Comparison of ENCODE assay signal across 22 mouse cellular contexts in genomic region chr12:8063363-8064065, GRCm38 (mm10).
A peak's percentile ranks its signal among the peaks of the same experiment; 100 is the strongest.
DNase-seq lines count a peak whose midpoint lies in the region; ATAC-seq lines count a peak whose summit lies in the region.
"Had no signal": no experiment of that assay in that cellular context is flagged by ENCODE, and none has a peak within 500 bp of the region (broad histone marks: within the 10 kb centered on the region; RNA-seq: fewer than 3 reads in every experiment).

No protein-coding gene starts in this region.

- no peaks in the 10 kb centered on the region for H3K9me3 ChIP-seq in kidney, embryonic 16.5 days (ENCODE audit: low read length)
- H3K9me3 ChIP-seq in embryonic facial prominence, embryonic 12.5 days, result no peaks in the 10 kb centered on the region
- H3K9me3 ChIP-seq in intestine, embryonic 16.5 days (ENCODE audit: control insufficient read depth, low read length), result no peaks in the 10 kb centered on the region
- H3K9me3 ChIP-seq: embryonic facial prominence, embryonic 15.5 days; hindbrain, embryonic 15.5 days; lung, embryonic 15.5 days had no signal

- no peaks in the 10 kb centered on the region for H3K36me3 ChIP-seq in kidney, embryonic 16.5 days (ENCODE audit: insufficient read depth, low read length)
- H3K36me3 ChIP-seq in embryonic facial prominence, embryonic 12.5 days, result no peaks in the 10 kb centered on the region
- no peaks in the 10 kb centered on the region for H3K36me3 ChIP-seq in intestine, embryonic 16.5 days (ENCODE audit: control insufficient read depth, insufficient read depth, low read length)
- H3K36me3 ChIP-seq: embryonic facial prominence, embryonic 15.5 days; heart, embryonic 13.5 days; hindbrain, embryonic 15.5 days; limb, embryonic 13.5 days; lung, embryonic 15.5 days; midbrain, embryonic 10.5 days; stomach, embryonic 15.5 days had no signal

- no peaks in the 10 kb centered on the region for H3K27me3 ChIP-seq in kidney, embryonic 16.5 days (ENCODE audit: insufficient read depth, low read length)
- no peaks in the 10 kb centered on the region for H3K27me3 ChIP-seq in embryonic facial prominence, embryonic 12.5 days
- no peaks in the 10 kb centered on the region for H3K27me3 ChIP-seq in intestine, embryonic 16.5 days (replicated peaks; ENCODE audit: control insufficient read depth, insufficient read depth, low read length)
- H3K27me3 ChIP-seq: CH12.LX; heart, embryonic 13.5 days; hindbrain, embryonic 15.5 days; lung, embryonic 15.5 days; stomach, embryonic 15.5 days had no signal

- peak; percentile 92 for ATAC-seq in kidney, embryonic 16.5 days (ENCODE audit: low FRiP score, low TSS enrichment)
- peak; percentile 64; the same call in 1 of the 2 replicates for ATAC-seq in embryonic facial prominence, embryonic 12.5 days (ENCODE audit: insufficient number of reproducible peaks, insufficient read depth, low FRiP score, low TSS enrichment)
- ATAC-seq in intestine, embryonic 16.5 days, result no peak
- ATAC-seq: intestine, postnatal 0 days had no signal

- H3K9ac ChIP-seq in kidney, embryonic 16.5 days (replicated peaks; ENCODE audit: low read length), result no peak overlapping the region
- no peak overlapping the region for H3K9ac ChIP-seq in embryonic facial prominence, embryonic 12.5 days
- H3K9ac ChIP-seq in intestine, embryonic 16.5 days (ENCODE audit: low read depth, low read length), result no peak overlapping the region
- H3K9ac ChIP-seq: embryonic facial prominence, embryonic 15.5 days; heart, embryonic 13.5 days; hindbrain, embryonic 15.5 days; limb, embryonic 13.5 days; liver, embryonic 14.5 days; lung, embryonic 15.5 days; stomach, embryonic 15.5 days had no signal

- 26% methylated on average over 11 of the region's 11 CpGs for WGBS in kidney, embryonic 16.5 days
- WGBS in embryonic facial prominence, embryonic 12.5 days, result 23% methylated on average over 11 of the region's 11 CpGs
- 56% methylated on average over 11 of the region's 11 CpGs for WGBS in intestine, embryonic 16.5 days

- no peak overlapping the region for H3K4me3 ChIP-seq in kidney, embryonic 16.5 days (ENCODE audit: low read length)
- H3K4me3 ChIP-seq in embryonic facial prominence, embryonic 12.5 days, result no peak overlapping the region
- H3K4me3 ChIP-seq in intestine, embryonic 16.5 days (ENCODE audit: low read length), result no peak overlapping the region
- H3K4me3 ChIP-seq: embryonic facial prominence, embryonic 15.5 days; heart, embryonic 13.5 days; hindbrain, embryonic 15.5 days; limb, embryonic 13.5 days; lung, embryonic 15.5 days; midbrain, embryonic 10.5 days; stomach, embryonic 15.5 days had no signal

- peak; percentile 9 to 11 for DNase-seq in cerebellum, postnatal 10 days
- no peak for DNase-seq in cerebellum, postnatal 4 days (ENCODE audit: low spot score in 2 of 2)
- no peak for DNase-seq in kidney, postnatal 25 days
- peak; percentile 37 for DNase-seq in embryo, embryonic 10.5 days (ENCODE audit: low spot score)
- no peak for DNase-seq in left cerebral cortex, postnatal 10 days (ENCODE audit: extremely low spot score in 1 of 2, low spot score in 2 of 2)
- DNase-seq: adrenal gland, postnatal 36 days; layer of hippocampus, adult 9-11 months; right cerebral cortex, postnatal 25 days had no signal

- intact Hi-C loops in left cerebral cortex, postnatal 10 days (cut with DNase I), result no loop called here

- H3K27ac ChIP-seq in kidney, embryonic 16.5 days (ENCODE audit: low read length), result peak overlapping the region; percentile 59; the same call in 1 of the 2 replicates
- no peak overlapping the region for H3K27ac ChIP-seq in embryonic facial prominence, embryonic 12.5 days
- no peak overlapping the region for H3K27ac ChIP-seq in intestine, embryonic 16.5 days (ENCODE audit: low read length)
- H3K27ac ChIP-seq: embryonic facial prominence, embryonic 15.5 days; heart, embryonic 13.5 days; hindbrain, embryonic 15.5 days; limb, embryonic 13.5 days; liver, embryonic 14.5 days; lung, embryonic 15.5 days; macrophage; midbrain, embryonic 10.5 days; stomach, embryonic 15.5 days had no signal

- no peaks in the 10 kb centered on the region; the same call in 1 of the 2 replicates for H3K4me1 ChIP-seq in kidney, embryonic 16.5 days (ENCODE audit: insufficient read depth, low read length)
- H3K4me1 ChIP-seq in embryonic facial prominence, embryonic 12.5 days, result peaks cover 10% of the 10 kb centered on the region
- H3K4me1 ChIP-seq in intestine, embryonic 16.5 days (ENCODE audit: control insufficient read depth, insufficient read depth, low read length), result no peaks in the 10 kb centered on the region
- H3K4me1 ChIP-seq: embryonic facial prominence, embryonic 15.5 days; heart, embryonic 13.5 days; hindbrain, embryonic 15.5 days; lung, embryonic 15.5 days; midbrain, embryonic 10.5 days; stomach, embryonic 15.5 days had no signal

- H3K4me2 ChIP-seq in kidney, embryonic 16.5 days (replicated peaks; ENCODE audit: low read depth, low read length), result no peak overlapping the region
- H3K4me2 ChIP-seq in embryonic facial prominence, embryonic 12.5 days (replicated peaks), result no peak overlapping the region
- H3K4me2 ChIP-seq in intestine, embryonic 16.5 days (ENCODE audit: low read depth, low read length), result no peak overlapping the region
- H3K4me2 ChIP-seq: embryonic facial prominence, embryonic 15.5 days; heart, embryonic 13.5 days; hindbrain, embryonic 15.5 days; limb, embryonic 13.5 days; lung, embryonic 15.5 days; stomach, embryonic 15.5 days had no signal

Comparison
In these comparisons a context has a peak if more than half of its experiments do, and no peak if none do; other contexts are left out.
1. DNase-seq: peak in cerebellum, postnatal 10 days (2 of 2) and embryo, embryonic 10.5 days (single experiment); none in cerebellum, postnatal 4 days (0 of 2), kidney, postnatal 25 days (0 of 2) and left cerebral cortex, postnatal 10 days (0 of 2).